Mouse (Mus musculus) embryonic facial prominence, embryonic 15.5 days (tissue): ENCODE measurements around the gene Fmn2. TPM values are rescaled to one million over a fixed set of nuclear protein-coding genes. Genes with fewer than 3 reads are reported as not detected.

Experiments used
- ATAC-seq: fragments of 200-750 bp; cut with Nextera tagmentation; 2 replicates; pipeline ENCODE4 v1.8.0; 2017; ENCODE audit warnings: low read depth, moderate TSS enrichment; ENCODE audit not compliant: insufficient number of reproducible peaks, low FRiP score, low TSS enrichment
- H3K27ac ChIP-seq: fragments of 300-500 bp; sonication (generic); replicated peaks from 2 replicates; pipeline ENCODE4 v1.5.1; 2015; ENCODE audit warnings: mild to moderate bottlenecking, inconsistent platforms
- H3K27me3 ChIP-seq: fragments of 300-500 bp; sonication (generic); 2 replicates; pipeline ENCODE4 v1.6.1; 2015; ENCODE audit warnings: inconsistent platforms
- H3K36me3 ChIP-seq: fragments of 300-500 bp; sonication (generic); 2 replicates; pipeline ENCODE4 v1.6.1; 2015; ENCODE audit warnings: mild to moderate bottlenecking, inconsistent platforms
- H3K4me1 ChIP-seq: fragments of 300-500 bp; sonication (generic); 2 replicates; pipeline ENCODE4 v1.6.1; 2015; ENCODE audit warnings: inconsistent platforms
- H3K4me2 ChIP-seq: fragments of 300-500 bp; sonication (generic); replicated peaks from 2 replicates; pipeline ENCODE4 v1.6.1; 2015; ENCODE audit warnings: mild to moderate bottlenecking, inconsistent platforms
- H3K4me3 ChIP-seq: fragments of 300-500 bp; sonication (generic); replicated peaks from 2 replicates; pipeline ENCODE4 v1.5.1; 2015; ENCODE audit warnings: mild to moderate bottlenecking, inconsistent platforms
- H3K9ac ChIP-seq: fragments of 300-500 bp; sonication (generic); 2 replicates; pipeline ENCODE4 v1.6.1; 2015; ENCODE audit warnings: inconsistent platforms
- H3K9me3 ChIP-seq: fragments of 300-500 bp; sonication (generic); replicated peaks from 2 replicates; pipeline ENCODE4 v1.6.1; 2016; ENCODE audit warnings: inconsistent platforms
- WGBS: fragments of 180-500 bp; shearing (Covaris S2); methylation state at CpG from one replicate; pipeline ENCODE4 v1.1.7; 2015; 5-methylcytosine and 5-hydroxymethylcytosine counted together
- polyA plus RNA-seq: library from polyadenylated mRNA; unstranded; fragments of >200 nt; fragmentation: Nextera tagmentation; extraction: Ambion mirVana; gene quantifications from 2 replicates; pipeline ENCODE4 v1.2.1, GENCODE M21; 2015

Fmn2 gene
- polyA plus RNA-seq, 1 experiment from 2014 or later, result 1.9 TPM

DNA sequence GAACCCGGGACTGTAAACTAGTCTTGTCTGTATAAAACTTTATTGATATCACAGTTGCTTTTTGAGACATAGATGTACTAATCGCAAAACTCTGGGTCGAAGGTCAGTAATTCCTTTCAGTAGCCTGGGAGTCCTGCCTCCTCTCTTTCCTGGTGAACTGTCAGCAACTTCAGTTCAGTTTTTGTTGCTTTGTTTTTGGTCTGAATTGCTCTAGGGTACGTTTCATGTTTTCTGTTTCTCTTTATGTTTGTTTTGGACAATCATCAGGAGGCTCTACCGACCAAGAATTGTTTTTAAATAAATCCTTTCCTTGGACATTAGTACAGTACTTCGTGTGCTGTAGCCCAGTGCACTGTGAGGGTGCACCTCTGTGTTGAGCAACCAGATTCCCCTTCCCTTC lies 231.1 kb downstream of the Fmn2 start:
- H3K9ac ChIP-seq, result no peak overlapping the region
- no peak overlapping the region for H3K4me2 ChIP-seq
- WGBS, result 71% methylated on average over 6 of the region's 6 CpGs
- H3K4me1 ChIP-seq, result no peaks in the 10 kb centered on the region
- H3K27ac ChIP-seq, result no peak overlapping the region
- no peaks in the 10 kb centered on the region for H3K9me3 ChIP-seq
- H3K36me3 ChIP-seq, result no peaks in the 10 kb centered on the region
- H3K4me3 ChIP-seq, result no peak overlapping the region
- H3K27me3 ChIP-seq, result no peaks in the 10 kb centered on the region
- ATAC-seq, result no peak

DNA sequence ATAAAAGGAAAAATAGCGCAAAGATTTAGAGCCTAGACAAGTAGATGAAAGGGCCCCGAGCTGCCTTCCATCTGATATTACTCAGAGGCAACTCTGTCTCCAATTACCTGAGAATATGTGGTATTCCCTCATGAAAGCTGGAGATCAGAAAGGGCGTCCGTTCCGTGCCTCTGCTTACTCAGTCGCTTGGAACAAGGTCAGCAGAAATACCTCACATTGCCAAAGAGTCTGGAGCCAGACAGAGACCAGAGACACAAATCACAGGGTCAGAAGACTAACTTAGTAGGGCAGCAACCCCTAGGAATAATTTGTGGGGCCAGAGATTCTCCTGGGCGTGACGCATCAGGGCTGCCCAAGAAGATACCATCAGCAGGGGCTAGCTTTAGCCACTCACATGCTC lies 237.3 kb downstream of the Fmn2 start:
- H3K4me1 ChIP-seq, result no peaks in the 10 kb centered on the region
- ATAC-seq, result no peak
- no peaks in the 10 kb centered on the region for H3K9me3 ChIP-seq
- WGBS, result 43% methylated on average over 8 of the region's 8 CpGs
- no peaks in the 10 kb centered on the region for H3K27me3 ChIP-seq
- no peak overlapping the region for H3K4me3 ChIP-seq
- no peaks in the 10 kb centered on the region for H3K36me3 ChIP-seq
- H3K4me2 ChIP-seq, result no peak overlapping the region
- H3K9ac ChIP-seq, result no peak overlapping the region
- no peak overlapping the region for H3K27ac ChIP-seq

DNA sequence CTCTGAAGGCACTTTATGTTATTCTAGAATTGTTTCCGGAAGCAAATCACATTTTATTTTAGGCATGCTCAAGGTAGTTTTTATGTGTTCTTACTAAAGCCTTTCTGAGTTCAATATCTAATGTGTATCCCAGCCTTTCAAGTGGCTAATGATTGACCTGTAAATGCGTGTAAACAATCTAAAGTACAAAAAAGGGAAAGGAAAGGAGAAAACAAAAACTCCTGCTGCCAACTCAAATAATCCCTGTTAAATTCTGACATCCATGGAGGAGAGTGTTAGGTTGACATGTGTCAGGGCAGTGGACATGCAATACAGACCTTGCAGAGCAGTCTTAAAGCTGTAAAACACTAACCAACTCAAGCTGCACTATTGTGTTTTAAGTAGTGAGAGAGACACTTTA lies 241.0 kb downstream of the Fmn2 start:
- no peak overlapping the region for H3K27ac ChIP-seq
- H3K4me2 ChIP-seq, result no peak overlapping the region
- H3K27me3 ChIP-seq, result no peaks in the 10 kb centered on the region
- H3K4me3 ChIP-seq, result no peak overlapping the region
- H3K9ac ChIP-seq, result no peak overlapping the region
- H3K9me3 ChIP-seq, result no peaks in the 10 kb centered on the region
- no peaks in the 10 kb centered on the region for H3K4me1 ChIP-seq
- no peaks in the 10 kb centered on the region for H3K36me3 ChIP-seq
- ATAC-seq, result no peak
- 71% methylated on average over 2 of the region's 2 CpGs for WGBS

DNA sequence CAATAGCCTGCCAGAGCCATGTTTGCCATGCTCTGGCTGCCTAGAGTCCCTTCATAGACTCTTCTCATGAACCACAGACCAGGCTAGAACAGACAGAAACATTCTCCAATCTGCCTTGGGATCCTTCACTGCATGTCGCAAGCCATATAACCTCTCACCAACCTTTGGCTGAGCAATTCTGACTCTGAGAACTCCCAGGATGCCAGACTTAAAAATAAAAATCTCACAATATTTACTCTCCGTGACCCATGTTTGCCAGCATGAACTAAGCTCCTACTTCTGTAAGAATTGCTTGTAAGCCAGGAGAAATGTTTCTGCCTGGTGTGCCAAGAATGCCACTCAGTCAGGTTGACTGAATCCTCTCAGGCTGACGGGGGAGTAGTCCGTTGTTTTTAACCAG lies 246.9 kb downstream of the Fmn2 start:
- 88% methylated on average over 4 of the region's 4 CpGs for WGBS
- no peak overlapping the region for H3K4me3 ChIP-seq

DNA sequence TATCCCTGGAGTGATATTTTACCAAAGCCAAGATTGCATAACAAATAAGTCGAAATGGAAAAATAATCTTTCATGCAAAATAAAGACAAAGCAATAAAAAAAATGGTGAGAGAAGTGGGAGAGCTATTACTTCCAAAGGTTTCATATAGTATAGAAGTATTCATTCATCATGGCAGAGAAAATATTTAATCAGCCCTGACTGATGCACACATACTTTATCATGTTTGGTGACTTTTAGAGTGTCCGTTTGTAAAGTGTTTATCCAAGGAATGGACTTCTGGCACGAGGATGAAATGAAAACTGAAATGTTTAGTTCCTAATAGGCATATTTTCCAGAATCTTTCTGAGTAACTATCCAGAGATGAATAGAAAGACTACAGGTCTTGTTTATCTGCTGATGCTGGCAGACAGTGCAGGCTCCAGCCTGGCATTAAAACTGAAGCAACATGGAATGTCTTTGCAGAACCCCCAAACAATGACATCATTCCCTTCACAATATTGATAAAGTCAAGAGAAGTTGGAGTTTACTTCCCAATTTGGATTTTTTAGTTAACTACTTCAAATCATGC lies 249.4 kb downstream of the Fmn2 start:
- Histone ChIP-seq H3K4me2 (no peak overlapping the region), H3K4me3 (no peak overlapping the region), H3K4me1 (no peaks in the 10 kb centered on the region), H3K9me3 (no peaks in the 10 kb centered on the region), H3K27ac (no peak overlapping the region), H3K36me3 (no peaks in the 10 kb centered on the region), H3K9ac (no peak overlapping the region), H3K27me3 (no peaks in the 10 kb centered on the region)
- ATAC-seq, result no peak
- WGBS, result 75% methylated on average over 3 of the region's 3 CpGs

More for the DNA sequence above, 246.9 kb downstream of the Fmn2 start:
- H3K27ac ChIP-seq, result no peak overlapping the region
- no peak overlapping the region for H3K4me2 ChIP-seq
- H3K27me3 ChIP-seq, result no peaks in the 10 kb centered on the region
- no peaks in the 10 kb centered on the region for H3K4me1 ChIP-seq
- H3K36me3 ChIP-seq, result no peaks in the 10 kb centered on the region
- H3K9me3 ChIP-seq, result no peaks in the 10 kb centered on the region
- H3K9ac ChIP-seq, result no peak overlapping the region
- ATAC-seq, result no peak

DNA sequence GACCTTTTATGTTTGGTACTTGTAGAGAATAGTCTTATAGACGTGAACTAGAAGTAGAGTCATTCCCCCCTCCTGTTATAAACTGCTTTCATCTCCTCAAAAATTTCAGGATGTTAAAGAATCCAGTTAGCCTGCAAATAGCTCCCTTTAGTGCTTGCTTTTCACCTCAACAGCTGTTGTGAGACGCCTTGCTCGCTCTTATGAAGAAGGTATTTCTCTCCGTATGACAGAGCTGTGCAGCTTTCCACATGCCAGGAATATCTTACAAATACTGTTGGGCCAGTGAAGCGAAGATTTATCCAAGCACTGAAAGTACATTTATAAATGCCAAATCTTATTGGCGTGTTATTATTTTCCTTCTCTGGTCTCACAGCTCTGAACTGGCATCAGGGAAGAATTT lies 257.7 kb downstream of the Fmn2 start:
- no peaks in the 10 kb centered on the region for H3K27me3 ChIP-seq
- no peaks in the 10 kb centered on the region for H3K36me3 ChIP-seq
- no peak overlapping the region for H3K4me2 ChIP-seq
- ATAC-seq, result no peak
- no peaks in the 10 kb centered on the region for H3K9me3 ChIP-seq
- H3K4me1 ChIP-seq, result no peaks in the 10 kb centered on the region
- H3K9ac ChIP-seq, result no peak overlapping the region
- 80% methylated on average over 6 of the region's 6 CpGs for WGBS
- no peak overlapping the region for H3K4me3 ChIP-seq
- H3K27ac ChIP-seq, result no peak overlapping the region

DNA sequence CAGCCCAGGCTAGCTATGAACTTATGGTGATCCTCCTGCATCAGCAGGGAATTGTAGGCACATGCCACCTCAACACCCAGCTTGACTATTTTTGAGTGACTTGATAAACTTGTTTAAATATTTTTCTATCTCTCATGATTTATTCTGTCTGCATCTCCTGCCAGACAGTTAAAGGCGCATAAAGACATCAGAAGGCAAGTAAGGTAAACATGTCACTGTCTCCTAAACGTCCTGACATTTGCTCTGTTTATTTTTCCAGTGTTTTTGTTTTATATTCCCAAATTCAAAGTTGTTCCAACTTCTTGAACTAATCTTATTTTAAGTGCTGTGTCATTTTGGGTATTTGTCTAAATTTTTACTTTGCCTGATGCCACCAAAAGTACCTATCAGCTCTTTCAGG lies 264.1 kb downstream of the Fmn2 start:
- Histone ChIP-seq H3K4me3 (no peak overlapping the region), H3K4me2 (no peak overlapping the region), H3K27me3 (no peaks in the 10 kb centered on the region), H3K4me1 (no peaks in the 10 kb centered on the region), H3K9ac (no peak overlapping the region), H3K9me3 (no peaks in the 10 kb centered on the region), H3K27ac (no peak overlapping the region), H3K36me3 (no peaks in the 10 kb centered on the region)
- WGBS, result 48% methylated on average over 2 of the region's 2 CpGs
- no peak for ATAC-seq

DNA sequence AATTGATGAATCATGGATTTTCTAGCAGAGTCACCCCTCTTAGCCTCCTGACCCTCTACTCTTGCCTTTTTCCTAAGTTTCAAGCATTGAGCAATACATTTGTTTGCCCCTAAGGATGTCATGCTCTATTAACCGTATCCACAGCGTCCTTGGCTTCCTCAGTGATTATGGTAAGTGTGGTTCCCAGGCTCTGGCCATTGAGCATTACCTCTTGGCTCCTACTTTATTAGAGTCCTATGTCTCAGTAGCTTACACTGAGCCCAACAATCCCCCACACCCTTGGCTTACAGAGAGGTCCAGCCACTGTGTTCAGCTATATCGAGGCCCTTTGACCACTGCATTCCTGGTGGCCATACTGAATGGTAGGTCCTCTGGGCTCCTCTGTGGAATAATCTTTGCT lies 265.2 kb downstream of the Fmn2 start:
- Histone ChIP-seq H3K27me3 (no peaks in the 10 kb centered on the region), H3K4me2 (no peak overlapping the region), H3K4me3 (no peak overlapping the region), H3K9me3 (no peaks in the 10 kb centered on the region), H3K36me3 (no peaks in the 10 kb centered on the region), H3K4me1 (no peaks in the 10 kb centered on the region), H3K9ac (no peak overlapping the region), H3K27ac (no peak overlapping the region)
- no peak for ATAC-seq
- WGBS, result 82% methylated on average over 3 of the region's 3 CpGs

DNA sequence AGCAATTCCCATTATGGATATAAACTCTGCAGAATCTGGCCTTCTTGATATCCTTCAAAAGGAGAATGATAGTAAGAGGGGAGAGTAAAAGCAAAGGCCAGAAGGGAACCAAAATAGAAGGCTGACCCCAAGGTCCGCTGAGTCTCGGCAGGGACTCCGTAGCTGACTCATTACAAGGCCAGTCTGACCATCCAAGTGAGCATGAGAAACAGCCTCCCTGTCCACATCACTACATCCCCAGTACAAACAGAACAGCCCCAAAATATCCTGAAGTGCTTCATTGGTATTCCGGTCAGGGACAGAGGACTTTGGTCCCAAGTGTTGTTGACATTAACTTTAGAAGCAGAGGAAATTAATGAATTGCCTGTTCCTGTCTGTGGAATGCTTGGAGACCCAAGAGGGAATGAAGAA lies 270.3 kb downstream of the Fmn2 start:
- H3K4me1 ChIP-seq, result no peaks in the 10 kb centered on the region
- WGBS, result 81% methylated on average over 4 of the region's 4 CpGs
- H3K9ac ChIP-seq, result no peak overlapping the region
- no peak overlapping the region for H3K27ac ChIP-seq
- no peaks in the 10 kb centered on the region for H3K27me3 ChIP-seq
- no peak for ATAC-seq
- no peaks in the 10 kb centered on the region for H3K36me3 ChIP-seq
- H3K9me3 ChIP-seq, result no peaks in the 10 kb centered on the region
- no peak overlapping the region for H3K4me2 ChIP-seq
- no peak overlapping the region for H3K4me3 ChIP-seq

DNA sequence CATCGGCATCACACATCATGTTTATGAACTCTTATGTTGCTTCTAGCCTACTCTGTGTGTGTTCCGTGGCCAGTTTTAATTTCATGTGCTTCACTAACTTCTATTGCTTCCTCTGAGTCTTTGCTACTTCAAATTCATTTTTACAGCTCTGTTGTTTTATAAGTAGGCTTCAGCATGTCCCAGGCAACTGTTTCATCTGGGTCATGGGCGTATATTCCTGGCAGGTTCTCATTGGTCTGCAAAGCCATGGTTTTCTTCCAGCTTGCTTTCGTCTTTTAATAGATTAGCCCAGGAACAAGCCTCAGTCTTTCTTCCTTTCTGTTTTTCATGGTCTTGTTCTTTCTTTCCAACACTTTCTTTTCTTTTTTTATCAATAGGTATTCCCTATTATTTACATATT lies 279.4 kb downstream of the Fmn2 start:
- ATAC-seq, result no peak
- Histone ChIP-seq H3K27me3 (no peaks in the 10 kb centered on the region), H3K9ac (no peak overlapping the region), H3K4me2 (no peak overlapping the region), H3K27ac (no peak overlapping the region), H3K9me3 (no peaks in the 10 kb centered on the region), H3K36me3 (no peaks in the 10 kb centered on the region), H3K4me3 (no peak overlapping the region), H3K4me1 (no peaks in the 10 kb centered on the region)
- 93% methylated on average over 4 of the region's 4 CpGs for WGBS

DNA sequence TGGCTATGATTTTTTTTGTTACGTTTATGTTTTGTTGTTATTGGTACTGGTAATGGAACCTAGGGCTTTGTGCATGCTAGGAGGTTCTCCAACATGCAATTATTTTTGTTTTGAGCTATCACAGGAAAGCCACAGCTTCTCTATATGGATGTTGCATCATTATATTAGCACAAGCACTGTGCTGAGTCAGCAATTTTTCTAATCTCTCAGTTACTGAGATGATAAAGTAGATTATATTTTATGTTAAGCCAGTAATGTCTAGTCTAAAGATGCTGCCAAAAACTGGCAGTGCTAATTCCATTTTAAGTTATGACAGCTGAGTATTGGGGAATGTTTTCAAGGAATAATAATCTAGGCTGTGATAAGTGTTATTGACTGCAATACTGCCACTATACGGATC lies 287.0 kb downstream of the Fmn2 start:
- no peaks in the 10 kb centered on the region for H3K27me3 ChIP-seq
- no peak overlapping the region for H3K9ac ChIP-seq
- no peaks in the 10 kb centered on the region for H3K4me1 ChIP-seq
- H3K36me3 ChIP-seq, result no peaks in the 10 kb centered on the region
- H3K4me2 ChIP-seq, result no peak overlapping the region
- H3K4me3 ChIP-seq, result no peak overlapping the region
- H3K9me3 ChIP-seq, result no peaks in the 10 kb centered on the region
- H3K27ac ChIP-seq, result no peak overlapping the region
- 92% methylated on average over 2 of the region's 2 CpGs for WGBS
- no peak for ATAC-seq

DNA sequence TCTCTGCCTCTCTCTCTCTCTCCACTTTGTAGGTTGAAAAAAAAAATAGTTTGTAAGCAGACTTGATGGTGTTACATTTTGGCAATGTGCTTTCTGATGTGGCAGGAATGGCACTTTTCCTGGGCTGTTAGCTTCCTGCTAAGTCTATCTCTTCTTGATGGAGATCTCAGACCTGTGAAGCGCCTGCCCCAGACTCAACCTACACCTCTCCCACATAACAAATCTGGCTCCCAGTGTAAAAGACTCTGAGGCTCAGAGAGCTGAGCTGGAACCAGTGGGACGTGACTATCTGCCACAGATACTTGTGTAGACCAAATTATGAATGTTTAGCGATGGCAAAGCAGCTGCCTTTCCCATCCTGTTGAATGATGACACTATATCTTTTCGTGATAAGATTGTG lies 310.2 kb downstream of the Fmn2 start:
- no peaks in the 10 kb centered on the region for H3K9me3 ChIP-seq
- H3K9ac ChIP-seq, result no peak overlapping the region
- no peak overlapping the region for H3K4me3 ChIP-seq
- H3K36me3 ChIP-seq, result no peaks in the 10 kb centered on the region
- 89% methylated on average over 4 of the region's 4 CpGs for WGBS
- H3K4me2 ChIP-seq, result no peak overlapping the region
- ATAC-seq, result no peak
- no peaks in the 10 kb centered on the region for H3K27me3 ChIP-seq
- H3K27ac ChIP-seq, result no peak overlapping the region
- H3K4me1 ChIP-seq, result no peaks in the 10 kb centered on the region
